Mouse (Mus musculus): ENCODE measurements around the gene Appl2. TPM values are rescaled to one million over a fixed set of nuclear protein-coding genes. Genes with fewer than 3 reads are reported as not detected.

Appl2 gene
- total and polyA plus RNA-seq, 2 experiments from 2014 or later = 45.2 to 65.0 TPM

DNA sequence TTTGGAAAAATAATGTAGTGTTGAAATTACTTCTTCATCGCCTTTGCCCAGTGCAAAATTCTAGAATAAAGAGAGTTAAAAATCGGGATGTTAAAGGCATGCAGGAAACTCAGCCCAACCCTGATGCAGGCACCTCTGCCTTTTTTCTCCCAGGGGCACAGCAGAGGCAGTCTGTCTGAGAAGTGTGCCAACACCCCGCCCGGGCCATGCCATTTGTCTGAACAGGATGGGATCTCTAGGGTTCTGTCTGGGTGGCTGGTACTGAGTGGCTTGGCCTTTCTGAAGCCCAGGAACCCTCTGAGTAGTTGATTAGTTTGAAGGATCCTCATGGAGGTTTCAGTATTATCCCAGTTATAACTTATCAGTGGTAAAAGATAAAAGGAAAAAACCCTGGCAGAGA is 20.3 kb downstream of the Appl2 start:
- Histone ChIP-seq H3K36me3 (ENCODE audit: insufficient read depth, low read length) (peaks cover 9% of the 10 kb centered on the region), H3K27ac (no peak overlapping the region), H3K9ac (replicated peaks; ENCODE audit: low read length) (no peak overlapping the region), H3K9me3 (ENCODE audit: low read length) (no peaks in the 10 kb centered on the region), H3K4me2 (ENCODE audit: low read depth, low read length) (no peak overlapping the region), H3K4me3 (ENCODE audit: low read length) (no peak overlapping the region), H3K4me1 (ENCODE audit: insufficient read depth, low read length) (no peaks in the 10 kb centered on the region), H3K27me3 (ENCODE audit: insufficient read depth, low read length) (no peaks in the 10 kb centered on the region)
- 83% methylated on average over 4 of the region's 4 CpGs for WGBS
- TF ChIP-seq CTCF (IDR thresholded peaks at IDR 0.05; ENCODE audit: low read depth) = no peak
- ATAC-seq = no peak
- no peak for DNase-seq (ENCODE audit: low spot score)

DNA sequence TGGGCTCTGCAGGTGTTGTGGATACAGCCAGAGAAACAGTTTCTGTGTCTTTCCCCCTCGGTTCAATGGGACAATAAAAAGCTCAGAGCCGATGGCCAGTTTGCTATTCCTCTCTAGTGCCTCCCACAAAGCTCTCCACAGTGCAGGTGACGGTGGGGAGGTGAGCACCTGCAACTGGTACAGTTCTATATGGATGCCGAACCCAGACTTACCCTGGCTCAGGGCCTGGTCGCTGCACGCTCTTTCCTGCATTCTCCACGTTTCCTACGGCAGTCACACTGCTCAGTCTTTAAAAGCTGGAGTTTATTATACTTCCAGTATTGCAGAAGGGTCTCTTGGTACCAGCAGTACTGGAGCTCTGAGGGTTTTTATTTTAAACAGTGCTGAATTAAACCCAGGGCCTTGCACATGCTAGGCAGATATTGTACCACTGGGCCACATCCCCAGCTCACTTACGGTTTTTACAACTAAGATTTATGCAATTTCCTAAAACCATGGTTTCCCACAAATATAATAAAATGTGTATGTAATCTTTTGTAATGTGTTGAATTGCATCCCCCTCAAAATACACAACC is 21.3 kb downstream of the Appl2 start:
- no peak overlapping the region for H3K4me2 ChIP-seq (ENCODE audit: low read depth, low read length)
- peaks cover 9% of the 10 kb centered on the region for H3K36me3 ChIP-seq (ENCODE audit: insufficient read depth, low read length)
- H3K27me3 ChIP-seq (ENCODE audit: insufficient read depth, low read length) = no peaks in the 10 kb centered on the region
- H3K4me1 ChIP-seq (ENCODE audit: insufficient read depth, low read length) = no peaks in the 10 kb centered on the region
- H3K9ac ChIP-seq (replicated peaks; ENCODE audit: low read length) = no peak overlapping the region
- no peak for TF ChIP-seq CTCF (IDR thresholded peaks at IDR 0.05; ENCODE audit: low read depth)
- H3K27ac ChIP-seq = no peak overlapping the region
- H3K9me3 ChIP-seq (ENCODE audit: low read length) = no peaks in the 10 kb centered on the region
- DNase-seq (ENCODE audit: low spot score) (no peak), ATAC-seq (no peak)
- 90% methylated on average over 9 of the region's 9 CpGs for WGBS
- H3K4me3 ChIP-seq (ENCODE audit: low read length) = no peak overlapping the region

DNA sequence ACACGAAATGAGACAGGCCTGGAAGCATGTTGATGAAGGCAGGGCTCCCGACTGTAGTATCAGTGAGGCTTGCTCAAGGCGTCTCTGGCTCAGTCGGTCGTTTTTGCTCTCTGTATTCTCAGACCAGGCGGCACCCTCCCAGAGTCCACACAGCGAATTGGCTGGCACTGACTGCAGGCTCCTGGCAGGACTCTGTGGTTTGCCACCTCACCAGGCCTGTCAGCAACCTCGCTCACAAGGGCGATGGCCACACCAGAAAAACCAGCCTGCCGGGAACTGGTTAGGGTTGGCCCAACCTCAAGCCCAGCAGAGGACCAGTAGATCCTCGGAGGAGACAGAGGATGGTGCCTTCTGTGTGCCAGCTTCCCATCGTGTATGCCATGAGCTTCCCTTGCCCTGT is 23.7 kb downstream of the Appl2 start:
- peak overlapping the region; percentile 45; the same call in 1 of the 2 replicates for H3K27ac ChIP-seq
- no peaks in the 10 kb centered on the region for H3K27me3 ChIP-seq (ENCODE audit: insufficient read depth, low read length)
- TF ChIP-seq CTCF (IDR thresholded peaks at IDR 0.05; ENCODE audit: low read depth) = no peak
- H3K4me3 ChIP-seq (ENCODE audit: low read length) = no peak overlapping the region
- H3K4me2 ChIP-seq (ENCODE audit: low read depth, low read length) = no peak overlapping the region
- H3K9ac ChIP-seq (replicated peaks; ENCODE audit: low read length) = no peak overlapping the region
- ATAC-seq (peak; percentile 48; the same call in 1 of the 2 replicates), DNase-seq (ENCODE audit: low spot score) (peak; percentile 29)
- H3K9me3 ChIP-seq (ENCODE audit: low read length) = no peaks in the 10 kb centered on the region
- 73% methylated on average over 12 of the region's 12 CpGs for WGBS
- no peaks in the 10 kb centered on the region for H3K4me1 ChIP-seq (ENCODE audit: insufficient read depth, low read length)
- peaks cover 4% of the 10 kb centered on the region for H3K36me3 ChIP-seq (ENCODE audit: insufficient read depth, low read length)

DNA sequence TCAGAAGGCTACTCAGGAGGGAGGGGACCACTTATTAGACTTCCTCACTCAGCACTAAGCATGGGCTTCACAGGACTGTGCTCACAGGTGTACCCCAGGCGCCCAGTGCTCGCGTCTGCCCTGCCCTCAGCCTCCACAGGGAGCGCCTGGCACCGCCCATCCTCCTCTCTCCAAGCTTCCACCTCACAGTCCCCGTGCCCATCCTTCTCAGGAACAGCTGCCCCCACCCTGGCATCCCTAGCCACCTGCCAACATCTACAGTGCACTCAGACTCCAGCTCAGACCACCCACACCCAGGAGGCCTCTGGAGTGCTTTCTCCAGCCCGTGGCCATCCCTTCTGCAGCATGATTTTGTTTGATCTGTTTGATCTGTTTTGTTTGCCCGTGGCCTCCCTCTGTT is 24.5 kb downstream of the Appl2 start:
- H3K36me3 ChIP-seq (ENCODE audit: insufficient read depth, low read length) = peaks cover 4% of the 10 kb centered on the region
- no peak for TF ChIP-seq CTCF (IDR thresholded peaks at IDR 0.05; ENCODE audit: low read depth)
- no peaks in the 10 kb centered on the region for H3K9me3 ChIP-seq (ENCODE audit: low read length)
- WGBS = 66% methylated on average over 8 of the region's 8 CpGs
- H3K9ac ChIP-seq (replicated peaks; ENCODE audit: low read length) = no peak overlapping the region
- no peak overlapping the region for H3K27ac ChIP-seq
- no peaks in the 10 kb centered on the region for H3K4me1 ChIP-seq (ENCODE audit: insufficient read depth, low read length)
- no peak overlapping the region for H3K4me2 ChIP-seq (ENCODE audit: low read depth, low read length)
- H3K4me3 ChIP-seq (ENCODE audit: low read length) = no peak overlapping the region
- no peak for DNase-seq (ENCODE audit: low spot score)
- no peak for ATAC-seq
- H3K27me3 ChIP-seq (ENCODE audit: insufficient read depth, low read length) = no peaks in the 10 kb centered on the region

DNA sequence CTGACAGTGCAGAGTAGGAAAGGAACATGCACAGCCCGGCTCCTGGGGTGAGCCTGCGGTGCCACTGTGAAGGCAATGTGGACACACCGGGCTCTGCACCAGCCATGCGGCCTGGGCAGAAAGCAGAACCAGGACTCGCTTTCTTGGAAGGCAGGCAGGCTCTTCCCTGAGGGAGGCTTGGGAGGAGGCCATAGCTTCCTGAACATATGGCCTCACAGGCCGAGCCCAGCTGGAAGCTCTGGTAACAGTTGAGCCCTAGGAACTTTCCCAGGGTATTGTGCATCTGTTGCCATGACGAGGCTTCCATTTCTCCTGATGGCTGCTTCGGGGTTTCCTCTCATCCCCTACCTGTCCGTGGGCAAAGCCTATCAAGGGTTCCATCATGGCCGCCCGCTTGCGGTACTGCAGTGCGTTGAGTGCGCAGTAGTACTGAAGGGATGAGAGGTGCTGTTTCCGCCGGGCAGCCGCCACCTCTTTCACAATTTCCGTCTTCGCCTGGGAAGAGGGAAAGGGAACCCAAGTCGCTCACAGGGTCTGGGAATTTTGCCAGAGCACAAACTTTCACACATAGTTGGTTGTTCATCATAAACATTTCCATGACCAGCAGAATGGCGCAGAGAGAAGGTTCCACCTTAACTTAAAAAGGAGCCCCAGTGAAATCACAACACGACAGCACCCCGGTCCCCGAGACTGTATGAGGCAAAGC is 28.0 kb downstream of the Appl2 start:
- H3K9me3 ChIP-seq (ENCODE audit: low read length) = no peaks in the 10 kb centered on the region
- WGBS = 77% methylated on average over 24 of the region's 24 CpGs
- peaks cover 6% of the 10 kb centered on the region; the same call in 1 of the 2 replicates for H3K36me3 ChIP-seq (ENCODE audit: insufficient read depth, low read length)
- no peak overlapping the region for H3K4me3 ChIP-seq (ENCODE audit: low read length)
- no peak overlapping the region for H3K27ac ChIP-seq
- H3K4me2 ChIP-seq (ENCODE audit: low read depth, low read length) = no peak overlapping the region
- ATAC-seq (no peak), DNase-seq (ENCODE audit: low spot score) (peak; percentile 42)
- H3K9ac ChIP-seq (replicated peaks; ENCODE audit: low read length) = no peak overlapping the region
- H3K27me3 ChIP-seq (ENCODE audit: insufficient read depth, low read length) = no peaks in the 10 kb centered on the region
- TF ChIP-seq CTCF (IDR thresholded peaks at IDR 0.05; ENCODE audit: low read depth) = no peak
- H3K4me1 ChIP-seq (ENCODE audit: insufficient read depth, low read length) = no peaks in the 10 kb centered on the region

DNA sequence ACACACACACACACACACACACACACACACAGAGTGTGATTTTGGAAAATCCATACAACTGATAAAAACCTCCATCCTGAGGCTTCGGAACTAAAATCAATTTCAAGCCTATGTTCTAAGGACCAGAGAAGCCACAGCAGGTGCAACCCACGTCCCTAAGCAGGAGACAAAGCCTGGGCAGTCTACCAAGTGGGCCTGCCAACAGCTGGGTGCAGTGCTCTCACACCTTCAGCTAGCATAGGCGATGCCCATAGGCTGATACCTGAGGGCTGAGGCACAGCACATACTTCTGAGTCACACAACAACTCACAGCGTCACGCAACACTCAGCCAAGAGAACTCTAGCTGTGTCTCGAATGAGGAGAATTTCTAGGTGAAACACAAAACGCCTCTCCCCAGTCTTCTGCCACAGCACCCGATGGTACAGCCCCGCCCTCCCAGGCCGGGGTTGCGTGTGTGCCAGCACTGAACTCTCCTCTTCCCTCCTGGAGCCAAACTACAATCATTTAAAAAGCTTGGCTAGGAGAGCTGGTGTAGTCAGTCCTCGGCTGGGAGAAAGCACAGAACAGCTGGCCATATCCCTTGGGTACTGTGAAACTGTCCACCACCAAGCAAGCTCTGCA is 29.6 kb downstream of the Appl2 start:
- no peak for DNase-seq (ENCODE audit: low spot score)
- WGBS = 71% methylated on average over 12 of the region's 12 CpGs
- H3K9me3 ChIP-seq (ENCODE audit: low read length) = no peaks in the 10 kb centered on the region
- no peak overlapping the region for H3K4me3 ChIP-seq (ENCODE audit: low read length)
- peaks cover 4% of the 10 kb centered on the region; the same call in 1 of the 2 replicates for H3K36me3 ChIP-seq (ENCODE audit: insufficient read depth, low read length)
- no peak for ATAC-seq
- H3K9ac ChIP-seq (replicated peaks; ENCODE audit: low read length) = no peak overlapping the region
- no peak overlapping the region; the same call in 1 of the 2 replicates for H3K27ac ChIP-seq
- H3K27me3 ChIP-seq (ENCODE audit: insufficient read depth, low read length) = no peaks in the 10 kb centered on the region
- H3K4me1 ChIP-seq (ENCODE audit: insufficient read depth, low read length) = no peaks in the 10 kb centered on the region
- no peak overlapping the region for H3K4me2 ChIP-seq (ENCODE audit: low read depth, low read length)
- no peak for TF ChIP-seq CTCF (IDR thresholded peaks at IDR 0.05; ENCODE audit: low read depth)

All from hindbrain, postnatal 0 days (tissue).